Mouse (Mus musculus) layer of hippocampus, adult 11-12 months (tissue): Measurements from ENCODE around the gene Bend6.

Experiments
- DNase-seq: peaks from one replicate; pipeline ENCODE4 v3.0.0; 2022; ENCODE audit warnings: low spot score

Bend6 gene

GRCm38 (mm10) chr1:33907421-33908190 lies at the start of gene Bend6:
TSS of gene Bend6 (minus strand) at chr1:33907816.
- DNase-seq = peak; percentile 74

GRCm38 (mm10) chr1:33955626-33956025 lies 48.0 kb upstream of the Bend6 start:
- no peak for DNase-seq

GRCm38 (mm10) chr1:33948511-33948910 lies 40.9 kb upstream of the Bend6 start:
- no peak for DNase-seq

GRCm38 (mm10) chr1:33947838-33948237 lies 40.2 kb upstream of the Bend6 start:
- no peak for DNase-seq

- peak; percentile 74 for DNase-seq
Measured at GRCm38 (mm10) chr1:33946601-33947395, 39.2 kb upstream of the Bend6 start.

GRCm38 (mm10) chr1:33945756-33946155 lies 38.1 kb upstream of the Bend6 start:
- no peak for DNase-seq

GRCm38 (mm10) chr1:33944977-33945750 lies 37.5 kb upstream of the Bend6 start:
- no peak for DNase-seq

GRCm38 (mm10) chr1:33943943-33944342 lies 36.3 kb upstream of the Bend6 start:
- DNase-seq = no peak

- no peak for DNase-seq
Measured at GRCm38 (mm10) chr1:33942638-33943037, 35.0 kb upstream of the Bend6 start.

GRCm38 (mm10) chr1:33940364-33940928 lies 32.8 kb upstream of the Bend6 start:
- no peak for DNase-seq

- DNase-seq = no peak
Measured at GRCm38 (mm10) chr1:33939828-33940227, 32.2 kb upstream of the Bend6 start.

- no peak for DNase-seq
Measured at GRCm38 (mm10) chr1:33935946-33936345, 28.3 kb upstream of the Bend6 start.

GRCm38 (mm10) chr1:33932845-33933499 lies 25.4 kb upstream of the Bend6 start:
- DNase-seq = no peak

- DNase-seq = no peak
Measured at GRCm38 (mm10) chr1:33932196-33932595, 24.6 kb upstream of the Bend6 start.

- DNase-seq = no peak
Measured at GRCm38 (mm10) chr1:33931791-33932190, 24.2 kb upstream of the Bend6 start.

- no peak for DNase-seq
Measured at GRCm38 (mm10) chr1:33927466-33927865, 19.9 kb upstream of the Bend6 start.

- no peak for DNase-seq
Measured at GRCm38 (mm10) chr1:33925283-33925682, 17.7 kb upstream of the Bend6 start.

- no peak for DNase-seq
Measured at GRCm38 (mm10) chr1:33922975-33923374, 15.4 kb upstream of the Bend6 start.

GRCm38 (mm10) chr1:33916554-33916953 lies 8.9 kb upstream of the Bend6 start:
- no peak for DNase-seq

- DNase-seq = no peak
Measured at GRCm38 (mm10) chr1:33911589-33911988, 4.0 kb upstream of the Bend6 start.

GRCm38 (mm10) chr1:33908191-33908962 lies 761 bp upstream of the Bend6 start, which contains the start of gene Dst:
TSS of gene Dst (plus strand) at chr1:33908225.
- no peak for DNase-seq
